Mouse (Mus musculus) activated CD4-positive, CD25-positive, alpha-beta regulatory T cell, adult 4 months (primary cell): ENCODE data around the gene Htra3. TPM values are rescaled to one million over a fixed set of nuclear protein-coding genes. Genes with fewer than 3 reads are reported as not detected.

Source experiments
- ATAC-seq: one replicate; pipeline ENCODE4 v1.8.0; 2017
- polyA plus RNA-seq, 2 experiments: library from polyadenylated mRNA; unstranded; fragments of 100-300 nt; shearing (Covaris generic); gene quantifications; one replicate each; pipeline ENCODE4 v1.2.1; 2017

Htra3 gene
- polyA plus RNA-seq, result not detected

DNA sequence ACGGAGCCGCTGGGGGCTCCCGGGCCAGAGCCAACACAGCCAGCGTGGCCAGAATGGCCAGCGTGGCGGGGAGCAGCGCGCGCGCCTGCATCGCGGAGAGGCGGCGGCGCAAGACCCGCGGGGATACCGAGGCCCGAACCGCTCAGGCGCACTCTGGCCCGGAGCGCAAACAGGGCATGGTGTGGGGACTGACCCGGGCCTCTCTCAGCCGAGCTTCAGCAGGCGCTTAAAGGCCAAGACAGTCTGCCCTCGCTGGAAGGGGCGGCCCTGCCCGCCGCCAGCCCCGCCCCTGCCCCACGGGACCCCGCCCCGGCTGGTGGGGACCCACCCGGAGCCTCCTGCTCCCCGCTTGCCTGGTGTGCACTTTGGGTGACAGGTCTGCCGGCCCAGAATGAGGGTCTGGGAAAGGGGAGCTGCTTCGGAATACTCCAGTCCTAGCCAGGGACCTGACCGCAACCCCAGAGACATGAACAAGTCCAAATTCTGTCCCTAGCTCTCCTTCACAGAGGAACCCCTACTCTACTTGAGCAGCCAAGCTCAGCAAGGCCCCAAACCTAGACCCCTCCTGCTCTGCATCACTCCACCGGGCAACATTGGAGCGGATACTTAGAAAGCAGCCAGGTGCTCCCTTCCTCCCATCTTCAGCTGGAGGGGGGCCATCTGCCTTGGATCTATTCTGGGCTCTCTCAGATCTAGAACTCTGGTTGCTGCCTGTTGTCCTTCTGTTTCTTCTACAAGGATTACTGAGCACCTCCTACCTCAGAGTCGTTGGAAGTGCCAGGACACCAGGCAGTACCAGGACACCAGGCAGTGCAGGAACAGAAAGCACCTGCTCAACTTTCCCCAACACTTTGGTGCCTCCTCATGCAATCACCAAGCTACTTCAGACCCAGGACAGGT is at the start of gene Htra3:
Gene Htra3 (minus strand): TSS at position 527 of the 900 bp plus-strand sequence.
- no peak for ATAC-seq

DNA sequence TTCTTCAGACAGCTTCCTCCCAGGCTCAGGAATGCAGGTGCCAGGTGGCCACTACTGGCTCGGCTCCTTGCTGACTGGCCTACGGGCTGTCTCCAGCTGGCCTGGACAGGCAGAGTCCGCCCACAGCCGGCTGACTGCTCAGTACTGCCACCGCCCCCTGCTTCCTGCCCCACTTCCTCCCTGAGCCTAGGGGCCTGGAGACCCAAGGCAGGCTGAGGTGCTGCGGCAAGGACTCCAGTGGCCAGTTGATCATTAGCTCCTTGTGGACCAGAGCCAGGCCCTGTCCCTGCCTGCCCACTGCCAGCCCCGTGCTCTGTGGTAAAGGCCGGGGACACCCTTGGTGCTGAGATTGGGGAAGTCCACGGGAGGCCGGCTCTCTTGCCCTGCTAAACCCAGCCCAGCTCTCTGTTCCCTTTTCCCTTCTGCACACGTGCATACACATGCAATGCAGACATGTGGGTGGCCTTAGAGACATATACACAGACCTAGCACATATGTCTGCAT is 49.4 kb upstream of the Htra3 start:
- peak; percentile 87 for ATAC-seq

DNA sequence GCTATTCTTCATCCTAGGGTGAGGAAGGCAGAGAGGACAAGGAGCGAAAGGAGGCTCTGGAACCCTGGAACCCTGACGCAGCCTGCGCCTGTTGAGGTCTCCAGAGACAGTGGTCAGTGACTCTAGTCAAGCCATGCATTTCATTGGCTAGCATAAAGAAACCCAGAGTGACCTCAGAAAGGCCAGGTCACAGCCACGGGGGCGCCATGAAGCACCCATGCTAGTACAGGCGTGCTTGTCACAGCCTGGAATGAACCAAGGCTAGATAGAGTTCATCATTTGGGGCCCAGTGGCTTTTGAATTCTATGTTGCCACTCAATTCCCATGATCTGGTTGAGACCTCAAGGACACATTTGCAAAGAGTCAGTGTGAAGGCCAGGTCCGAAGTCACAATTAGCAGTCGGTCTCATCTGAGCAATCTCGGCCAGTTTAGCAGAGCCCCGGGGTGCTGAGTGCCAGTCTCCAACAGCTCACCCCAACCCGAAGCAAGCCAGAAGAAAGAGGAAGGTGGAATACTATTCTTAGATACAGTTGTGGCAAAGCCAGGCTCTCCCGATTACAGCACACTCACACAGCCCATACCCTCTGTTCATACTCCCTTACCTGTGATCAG is 48.9 kb upstream of the Htra3 start:
- ATAC-seq, result no peak

DNA sequence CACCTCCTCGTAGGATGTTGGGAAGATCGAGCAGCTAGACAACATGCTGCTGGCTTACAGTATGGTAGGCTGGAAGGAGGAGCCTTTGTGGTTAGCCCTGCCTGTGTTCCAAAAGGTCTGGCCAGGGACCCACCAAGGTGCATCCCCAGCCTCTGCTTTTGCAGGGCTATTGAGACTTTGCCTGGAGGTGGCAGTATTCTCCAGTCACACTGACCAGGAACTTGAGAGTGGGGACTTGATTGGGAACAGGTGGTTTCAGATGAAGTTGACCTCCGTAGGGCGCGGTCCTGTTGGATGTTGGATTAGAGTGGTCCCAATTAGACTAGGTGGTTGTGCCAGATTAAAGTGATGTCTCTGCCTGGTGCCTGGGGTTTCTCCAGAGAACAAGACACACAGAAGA is 47.9 kb upstream of the Htra3 start:
- no peak for ATAC-seq

DNA sequence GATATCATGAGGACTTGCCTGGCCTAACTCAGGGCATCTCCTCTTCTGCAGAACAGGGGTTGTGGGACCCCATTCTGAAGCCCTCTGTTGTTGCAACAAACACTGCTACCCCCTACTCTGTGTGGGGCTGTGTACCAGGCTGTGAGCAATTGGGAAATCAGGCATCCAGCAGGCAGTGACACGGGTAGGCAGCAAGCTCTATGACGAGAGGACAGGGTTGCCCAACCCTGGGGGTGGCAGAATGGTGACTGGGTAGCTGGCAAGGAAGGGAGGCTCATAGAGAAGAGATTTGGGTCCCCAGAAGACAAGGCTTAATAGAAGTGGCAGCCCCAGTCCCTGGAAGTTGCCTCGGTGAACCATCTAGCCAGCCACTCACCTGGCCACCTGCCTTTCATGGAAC is 46.3 kb upstream of the Htra3 start:
- no peak for ATAC-seq

DNA sequence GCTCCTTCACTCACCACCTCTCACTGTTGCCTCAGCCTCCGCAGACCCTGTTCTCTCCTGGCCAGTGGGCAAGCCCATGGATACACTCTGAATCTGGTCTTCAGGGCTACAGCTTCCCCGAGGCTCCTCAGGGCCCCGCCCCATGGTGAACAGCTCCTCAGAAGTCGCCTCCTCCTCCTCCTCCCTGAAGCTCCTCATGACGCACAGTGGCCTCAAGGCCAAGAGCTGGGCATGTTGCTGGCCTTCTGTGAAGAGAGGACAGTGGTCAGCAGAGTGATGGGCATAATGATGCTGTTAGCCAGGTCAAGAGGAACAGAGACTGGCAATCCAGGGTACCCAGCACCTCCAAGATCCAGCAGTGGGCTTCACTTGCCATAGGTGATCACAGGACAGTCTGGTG is 44.3 kb upstream of the Htra3 start:
- ATAC-seq, result no peak

DNA sequence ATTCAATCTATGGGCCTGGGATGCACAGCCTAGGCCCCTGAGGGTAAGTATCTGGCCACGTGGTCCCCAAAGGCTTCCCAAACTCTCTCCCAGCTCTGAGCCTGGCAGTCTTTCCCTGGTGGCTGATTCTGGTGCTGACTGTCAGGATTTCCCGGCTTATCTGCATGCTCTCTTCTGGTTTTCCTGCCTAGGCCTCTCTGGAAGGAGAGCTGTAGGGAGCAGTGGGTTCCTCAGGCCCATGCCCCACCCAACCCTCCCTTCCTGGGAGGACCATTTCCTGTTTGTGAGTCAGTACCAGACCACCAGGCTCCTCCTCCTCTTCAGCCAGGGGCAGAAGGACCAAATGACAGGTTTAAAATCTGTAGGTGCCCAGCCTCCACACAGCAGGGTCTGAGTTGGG is 43.1 kb upstream of the Htra3 start:
- no peak for ATAC-seq

DNA sequence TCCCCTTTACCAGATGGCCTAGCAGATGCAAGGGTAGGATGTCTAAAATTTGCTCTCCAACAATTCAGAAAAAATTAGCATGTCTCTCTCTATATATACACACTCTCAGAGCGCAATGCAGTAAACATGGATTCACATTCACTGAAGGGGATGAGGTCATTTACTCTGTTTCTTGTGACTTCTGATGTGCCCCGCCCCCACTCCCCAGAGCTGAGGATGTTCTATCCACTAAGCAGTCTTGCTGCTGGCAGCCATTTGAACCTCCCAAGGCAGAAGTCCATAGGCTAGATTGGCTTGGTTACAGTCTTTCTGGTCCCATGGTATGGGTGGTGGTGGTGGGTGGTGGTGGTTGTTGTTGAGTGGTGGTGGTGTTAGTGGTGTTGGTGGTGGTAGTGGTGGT is 42.4 kb upstream of the Htra3 start:
- no peak for ATAC-seq

DNA sequence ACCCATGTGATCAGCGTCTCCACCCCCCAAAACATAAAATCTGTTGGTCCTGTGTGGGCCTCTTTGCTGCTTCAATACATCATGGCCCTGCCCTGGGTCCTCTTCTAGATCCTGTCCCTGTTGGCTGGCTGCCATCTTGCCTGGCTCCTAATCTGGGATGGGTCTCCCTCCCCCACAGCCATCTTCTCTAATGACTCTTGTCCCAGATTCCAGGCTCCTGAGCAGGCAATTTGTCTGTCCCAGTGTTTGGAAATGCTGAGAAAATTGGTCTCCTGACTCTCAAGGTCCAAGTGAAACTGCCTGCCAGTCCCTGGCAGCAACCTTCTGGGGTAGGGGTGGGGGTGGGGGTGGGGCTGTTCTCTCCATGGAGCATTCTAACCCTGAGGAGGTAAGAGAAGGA is 40.3 kb upstream of the Htra3 start:
- ATAC-seq, result no peak

DNA sequence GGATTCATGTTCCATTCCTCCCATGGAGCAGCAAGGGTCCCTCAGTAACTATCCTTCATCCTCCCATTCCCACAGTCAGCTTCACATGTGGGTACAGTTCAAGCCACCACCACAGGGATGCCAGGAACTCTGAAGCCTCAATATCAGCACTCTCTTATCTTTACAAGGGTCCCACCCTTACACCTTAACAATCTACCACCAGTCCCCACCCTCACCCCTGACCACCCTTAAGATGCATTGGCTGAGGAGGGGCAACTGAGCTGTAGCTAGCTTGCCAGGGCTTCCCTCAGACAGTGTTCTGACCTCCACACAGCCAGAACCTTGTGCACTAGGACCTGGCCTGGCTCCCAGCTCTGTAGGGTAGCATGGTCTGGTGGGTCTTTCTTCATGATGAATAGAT is 39.8 kb upstream of the Htra3 start:
- no peak for ATAC-seq

DNA sequence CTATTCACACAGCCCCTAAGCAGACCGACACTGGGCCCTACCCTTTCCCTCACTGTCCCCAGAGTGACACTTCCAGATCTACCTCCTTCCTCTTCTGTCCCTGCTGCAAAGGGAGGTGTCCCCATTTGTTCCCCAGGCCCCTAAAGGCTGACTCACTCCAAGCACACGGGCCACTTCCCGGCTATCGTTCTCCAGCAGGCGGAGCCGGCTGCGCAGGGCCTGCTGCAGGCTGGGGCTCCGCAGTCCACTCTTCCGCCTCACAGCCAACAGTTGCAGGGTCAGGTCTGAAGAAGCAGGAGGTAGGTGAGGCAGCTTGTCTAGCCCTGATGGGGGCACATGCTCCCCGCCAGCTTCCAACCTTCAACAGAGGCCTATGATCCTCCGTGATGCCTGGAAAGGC is 39.2 kb upstream of the Htra3 start:
- no peak for ATAC-seq

DNA sequence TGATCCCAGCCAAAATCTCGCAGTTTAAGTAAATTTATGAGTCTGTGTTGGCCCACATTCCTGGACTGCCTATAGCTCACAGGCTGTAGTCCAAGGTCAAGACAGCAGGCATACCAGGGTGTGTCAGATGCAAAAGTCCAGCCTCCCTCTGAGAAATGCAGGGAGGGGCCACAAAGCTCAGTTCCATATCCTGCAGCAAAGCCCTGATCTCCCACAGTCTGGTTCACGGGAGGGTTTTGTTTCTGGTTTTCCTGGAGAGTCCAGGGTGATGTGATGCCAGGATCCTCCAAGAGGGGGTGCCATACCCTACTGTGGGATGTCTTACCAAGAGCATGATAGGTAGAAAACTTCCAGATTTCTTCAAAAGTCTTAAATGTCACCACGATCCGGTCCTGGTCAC is 38.4 kb upstream of the Htra3 start:
- ATAC-seq, result no peak

DNA sequence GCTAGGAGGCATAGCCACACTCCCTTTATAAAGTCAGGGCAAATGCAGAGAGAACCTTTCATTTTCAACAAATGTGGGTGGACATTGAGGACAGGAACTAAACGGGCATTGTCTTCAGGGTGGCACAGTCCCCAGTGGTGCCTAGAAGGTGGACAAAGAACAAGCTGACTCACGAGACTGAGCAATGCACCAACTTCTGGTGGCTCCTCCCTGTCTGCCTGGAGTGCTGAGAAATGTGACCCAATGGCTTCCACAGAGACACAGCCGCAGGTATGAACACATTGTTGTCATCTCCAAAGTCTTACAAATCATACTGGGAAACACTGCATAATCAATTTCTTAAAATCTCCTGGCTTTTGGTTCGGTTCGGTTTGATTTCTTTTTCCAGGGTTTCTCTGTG is 37.9 kb upstream of the Htra3 start:
- no peak for ATAC-seq

DNA sequence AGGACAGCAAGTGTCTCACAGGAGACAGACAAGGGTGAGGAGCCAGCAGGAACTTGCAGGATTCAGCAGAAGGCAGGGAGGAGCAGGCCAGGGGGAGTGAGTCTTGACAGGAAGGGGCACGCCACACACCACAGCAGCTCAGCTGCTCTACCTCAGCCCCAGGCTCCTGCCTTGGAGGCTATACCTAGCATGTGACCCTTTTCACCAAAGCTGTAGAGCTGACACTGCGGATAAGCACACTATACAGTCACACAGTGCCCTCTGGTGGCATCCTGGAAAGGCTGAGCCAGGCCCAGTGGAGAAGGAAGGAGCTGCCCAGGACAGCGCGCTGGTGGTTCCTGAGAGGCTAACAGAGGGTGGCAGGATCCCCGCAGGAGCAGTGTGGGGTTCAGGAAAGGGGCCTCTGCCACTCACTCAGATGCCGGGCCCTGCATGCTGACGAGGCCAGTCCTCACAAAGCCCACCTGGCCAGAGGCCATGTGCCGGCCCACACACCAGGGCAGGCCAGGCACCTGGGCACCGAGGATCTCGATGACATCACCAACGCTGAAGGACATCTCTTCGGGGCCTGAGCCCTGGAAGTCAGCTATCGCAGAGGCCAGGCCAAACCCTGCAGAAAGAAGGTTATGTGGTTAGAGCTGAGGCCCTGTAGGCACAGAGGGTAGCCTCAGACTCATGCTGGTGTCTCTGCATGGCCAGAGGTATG is 34.2 kb upstream of the Htra3 start:
- ATAC-seq, result no peak

DNA sequence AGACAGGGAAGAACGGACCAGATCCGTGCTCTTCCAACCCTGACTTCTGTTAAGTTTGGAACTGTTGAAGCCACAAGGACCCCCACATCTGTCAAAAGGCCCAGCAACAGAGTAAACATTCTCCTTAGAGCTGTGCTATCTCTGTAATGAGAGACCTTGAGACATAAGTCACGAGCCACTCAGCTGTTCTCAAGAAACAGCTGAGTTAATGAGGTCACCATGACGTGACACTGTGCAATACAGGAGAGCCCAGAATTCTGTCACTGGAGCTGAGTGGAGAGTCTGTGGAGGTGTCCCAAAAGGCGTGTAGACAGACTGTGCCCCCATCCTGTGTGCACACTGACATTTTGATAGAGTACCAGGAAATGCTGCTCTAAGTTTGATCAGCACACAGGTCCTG is 32.9 kb upstream of the Htra3 start:
- no peak for ATAC-seq

DNA sequence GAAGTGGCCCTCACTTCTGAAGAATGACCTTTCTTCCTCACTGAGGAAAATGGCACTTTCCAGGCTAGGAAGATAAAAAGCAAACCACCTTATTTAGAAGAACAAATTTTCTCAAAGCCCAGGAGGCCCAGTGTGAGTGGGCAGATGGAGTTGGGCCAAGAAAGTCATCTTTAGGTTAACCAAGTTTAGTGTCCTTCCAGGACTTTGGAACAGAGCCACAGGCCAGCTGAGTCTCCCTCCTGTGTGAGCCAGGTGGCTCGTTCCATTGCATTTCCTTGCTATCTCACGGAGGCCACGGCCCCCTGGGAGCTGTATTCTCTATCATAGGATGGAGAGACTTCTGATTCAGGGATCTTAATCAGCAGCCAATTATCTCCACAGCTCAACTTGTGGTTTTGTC is 31.3 kb upstream of the Htra3 start:
- no peak for ATAC-seq

DNA sequence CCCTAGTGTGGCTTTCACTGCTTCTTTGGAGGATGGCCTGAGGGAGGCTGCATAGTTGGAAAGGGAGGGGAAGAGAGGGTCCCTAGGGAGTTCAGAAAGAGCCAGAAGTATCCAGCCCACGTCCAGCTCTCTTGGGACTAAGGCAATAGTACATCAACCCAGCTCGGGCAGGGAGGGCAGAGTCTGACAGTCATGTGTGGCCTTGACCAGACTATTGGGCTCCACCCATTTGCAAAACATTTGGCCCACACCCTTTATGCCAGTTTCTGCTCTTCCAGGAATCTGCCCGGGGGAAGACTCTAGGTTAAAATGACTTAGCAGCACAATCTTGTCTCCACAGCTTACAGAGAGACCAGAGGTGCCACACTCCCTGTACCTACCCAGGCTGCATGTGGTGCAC is 30.9 kb upstream of the Htra3 start:
- no peak for ATAC-seq

DNA sequence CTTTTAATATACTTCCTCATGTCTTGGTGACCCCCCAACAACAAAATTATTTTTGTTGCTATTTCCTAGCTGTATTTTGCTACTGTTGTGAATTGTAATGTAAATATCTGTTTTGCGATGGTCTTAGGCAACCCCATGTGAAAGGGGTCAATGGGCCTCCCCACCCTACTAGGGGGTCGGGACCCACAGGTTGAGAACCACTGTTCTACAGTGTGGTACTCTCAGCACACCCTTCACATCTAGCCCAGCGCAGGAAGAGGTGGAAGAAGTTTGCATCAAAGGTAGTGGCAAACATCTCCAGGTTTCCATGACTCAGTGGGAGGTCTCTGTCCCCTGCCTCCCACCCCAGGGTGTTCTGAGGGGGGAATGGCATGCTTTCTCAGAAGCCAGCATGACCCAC is 25.8 kb upstream of the Htra3 start:
- ATAC-seq, result no peak

DNA sequence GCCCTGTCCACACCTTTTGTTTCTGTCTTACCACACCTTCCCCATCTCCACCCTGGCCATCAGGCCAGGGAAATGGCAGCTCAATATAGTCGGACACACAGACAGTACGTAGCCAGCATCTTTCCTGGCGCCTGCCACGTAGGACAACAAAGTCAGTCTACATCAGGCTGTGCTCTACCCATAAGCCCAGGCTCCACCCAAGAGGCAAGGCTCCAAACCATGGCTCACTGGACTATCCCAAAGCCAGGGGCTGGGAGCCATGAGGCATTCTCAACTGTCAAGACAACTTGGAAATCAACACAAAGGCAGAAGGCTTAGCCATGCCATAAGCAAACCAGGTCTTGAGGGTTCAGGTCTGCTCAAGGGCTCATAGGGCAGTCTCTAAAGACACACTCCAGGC is 24.2 kb upstream of the Htra3 start:
- ATAC-seq, result no peak

DNA sequence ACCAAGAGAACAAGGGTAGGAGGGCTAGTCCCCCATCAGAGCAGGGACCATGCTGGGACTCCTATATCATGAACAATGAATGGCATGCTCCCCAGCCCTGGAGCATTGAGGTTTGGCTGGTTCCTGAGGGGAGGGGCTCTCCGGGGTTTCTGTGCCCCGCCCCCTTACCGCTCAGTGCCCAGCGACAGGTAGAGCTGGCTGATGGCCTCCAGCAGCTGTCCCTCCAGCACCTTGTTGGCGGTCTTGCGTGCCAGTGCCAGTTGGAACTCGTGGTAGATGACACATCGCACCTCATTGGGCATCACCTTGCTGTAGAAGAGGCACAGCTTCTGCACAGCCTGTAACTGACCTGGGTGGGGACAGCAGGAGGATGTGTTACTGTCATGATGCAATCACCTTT is 23.6 kb upstream of the Htra3 start:
- ATAC-seq, result no peak

DNA sequence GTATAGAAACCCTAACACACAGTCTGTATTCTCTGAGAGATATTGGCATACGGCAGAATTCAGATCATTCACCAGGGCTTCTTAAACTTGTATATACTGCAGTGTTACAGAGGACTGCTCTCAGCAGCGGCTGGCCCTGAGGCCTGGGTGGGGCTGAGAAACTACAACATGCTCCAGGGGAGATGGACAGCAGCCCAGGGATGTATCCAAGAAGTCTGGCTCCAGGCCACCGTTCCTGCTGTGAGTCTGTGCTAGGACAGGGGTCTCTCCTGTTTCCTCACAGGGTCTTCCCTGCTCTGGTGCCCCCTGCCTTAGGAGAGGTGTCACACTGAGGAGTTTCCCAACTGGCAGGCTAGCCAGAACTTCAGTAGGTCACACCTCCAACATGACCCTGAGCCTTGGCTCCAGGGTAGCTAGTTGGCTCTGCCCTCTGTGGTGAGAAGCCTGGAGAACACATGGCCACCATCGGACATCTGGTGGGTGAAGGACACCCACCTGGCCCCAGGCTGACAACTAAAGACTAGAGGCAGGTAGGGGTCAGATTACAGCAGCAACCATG is 23.1 kb upstream of the Htra3 start:
- ATAC-seq, result no peak

DNA sequence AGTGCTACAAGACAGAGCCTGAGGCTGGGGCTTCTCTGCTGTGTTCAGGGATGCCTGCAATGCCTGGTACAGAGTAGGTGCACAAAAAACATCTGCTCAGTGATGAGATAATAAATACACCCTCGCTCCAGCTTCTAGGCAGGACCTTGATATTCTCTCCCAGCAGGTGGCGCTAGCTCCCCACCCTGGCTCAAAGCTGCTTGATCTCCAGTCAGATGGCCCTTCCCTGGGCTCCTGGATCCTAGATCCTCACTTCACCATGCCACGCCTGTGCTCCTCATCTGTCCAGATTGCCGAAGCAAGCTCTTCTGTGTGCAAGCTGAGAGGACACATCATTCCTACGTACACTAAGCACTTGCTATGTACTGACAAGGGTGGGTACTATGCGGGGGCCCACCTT is 21.5 kb upstream of the Htra3 start:
- no peak for ATAC-seq

DNA sequence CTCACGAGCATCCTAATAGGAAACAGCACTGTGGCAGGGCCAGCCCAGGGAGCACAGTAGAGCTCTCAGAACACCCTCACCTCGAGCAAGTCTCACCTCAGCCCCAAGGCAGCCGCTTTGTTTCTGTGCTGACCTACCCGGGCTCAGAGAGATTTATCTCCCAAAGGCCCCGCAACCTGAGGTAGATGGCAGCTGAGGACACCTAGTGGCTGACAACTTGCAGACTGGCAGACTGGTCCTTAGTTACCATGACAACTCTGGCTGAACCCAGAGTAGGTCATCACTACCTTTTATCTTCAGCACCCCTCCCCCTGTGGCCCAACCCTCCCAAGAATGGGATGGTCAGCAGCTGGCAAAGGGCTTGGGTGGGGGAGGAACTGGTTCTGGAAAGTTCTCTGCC is 16.2 kb upstream of the Htra3 start:
- ATAC-seq, result no peak
